Mouse (Mus musculus): ENCODE measurements around the gene Adss.

- TF ChIP-seq GATA1 (IDR thresholded peaks at IDR 0.05; ENCODE audit: low read length), result no peak
- no peak for TF ChIP-seq TAL1 (IDR thresholded peaks at IDR 0.05; ENCODE audit: low read length)
Measured at GRCm38 (mm10) chr1:177716448-177716847, 79.9 kb downstream of the Adss start.
